Mouse (Mus musculus): ENCODE results near the gene Ano1. TPM values are rescaled to one million over a fixed set of nuclear protein-coding genes. Genes with fewer than 3 reads are reported as not detected.

Ano1 gene
- polyA plus RNA-seq, 1 experiment: not detected

GRCm38 (mm10) chr7:144786571-144786970 lies 34.8 kb upstream of the Ano1 start:
- Histone ChIP-seq H3K9me3 (0 out of 2 replicates have a peak, but pooled peaks cover under 1% of the 10 kb centered on the region), H3K27me3 (replicated peaks) (peaks cover 63% of the 10 kb centered on the region), H3K36me3 (replicated peaks; ENCODE audit: low read length) (no peaks in the 10 kb centered on the region), H3K4me3 (replicated peaks) (peak overlapping the region; percentile 59), H3K4me1 (peaks cover 72% of the 10 kb centered on the region)
- TF ChIP-seq GATA1 (IDR thresholded peaks at IDR 0.05; ENCODE audit: borderline replicate concordance, low read length) (no peak), FLI1 (IDR thresholded peaks at IDR 0.05; ENCODE audit: low read length) (no peak)

DNA sequence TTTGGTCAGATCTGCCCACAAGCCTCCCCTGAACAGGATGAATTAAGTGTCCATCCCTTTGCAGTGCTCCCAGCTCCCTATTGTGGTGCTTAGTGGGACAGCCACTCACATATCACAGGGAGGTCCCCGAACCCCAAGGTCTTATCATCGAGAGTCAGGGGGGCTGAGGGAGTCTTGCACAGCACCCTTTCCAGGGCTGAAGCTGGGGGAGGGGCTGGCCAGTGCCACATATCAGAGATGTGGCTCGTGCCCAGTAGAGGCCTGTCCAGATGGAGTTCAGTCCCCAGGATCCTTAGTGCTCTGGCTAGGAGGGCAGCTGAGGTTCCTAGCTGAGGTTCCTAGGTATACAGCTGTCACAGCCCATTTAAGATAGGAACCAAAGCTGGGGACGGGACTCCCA lies 32.4 kb upstream of the Ano1 start:
- no peaks in the 10 kb centered on the region for H3K36me3 ChIP-seq (replicated peaks; ENCODE audit: low read length)
- TF ChIP-seq GATA1 (IDR thresholded peaks at IDR 0.05; ENCODE audit: borderline replicate concordance, low read length) (no peak), FLI1 (IDR thresholded peaks at IDR 0.05; ENCODE audit: low read length) (no peak)
- no peak overlapping the region for H3K4me3 ChIP-seq (replicated peaks)
- no peaks in the 10 kb centered on the region for H3K9me3 ChIP-seq
- H3K4me1 ChIP-seq: peaks cover 83% of the 10 kb centered on the region
- H3K27me3 ChIP-seq (replicated peaks): peaks cover 74% of the 10 kb centered on the region

GRCm38 (mm10) chr7:144782402-144782801 lies 30.6 kb upstream of the Ano1 start:
- peaks cover 68% of the 10 kb centered on the region for H3K4me1 ChIP-seq
- TF ChIP-seq GATA1 (IDR thresholded peaks at IDR 0.05; ENCODE audit: borderline replicate concordance, low read length) (no peak), FLI1 (IDR thresholded peaks at IDR 0.05; ENCODE audit: low read length) (no peak)
- no peaks in the 10 kb centered on the region for H3K9me3 ChIP-seq
- no peak overlapping the region for H3K4me3 ChIP-seq (replicated peaks)
- no peaks in the 10 kb centered on the region for H3K36me3 ChIP-seq (replicated peaks; ENCODE audit: low read length)
- peaks cover 77% of the 10 kb centered on the region for H3K27me3 ChIP-seq (replicated peaks)

- peaks cover 81% of the 10 kb centered on the region for H3K27me3 ChIP-seq (replicated peaks)
- peaks cover 57% of the 10 kb centered on the region for H3K4me1 ChIP-seq
- TF ChIP-seq GATA1 (IDR thresholded peaks at IDR 0.05; ENCODE audit: borderline replicate concordance, low read length) (no peak), FLI1 (IDR thresholded peaks at IDR 0.05; ENCODE audit: low read length) (no peak)
- no peaks in the 10 kb centered on the region for H3K9me3 ChIP-seq
- no peak overlapping the region for H3K4me3 ChIP-seq (replicated peaks)
- H3K36me3 ChIP-seq (replicated peaks; ENCODE audit: low read length): no peaks in the 10 kb centered on the region
These were observed 29.6 kb upstream of the Ano1 start for GRCm38 (mm10) chr7:144781337-144781736.

DNA sequence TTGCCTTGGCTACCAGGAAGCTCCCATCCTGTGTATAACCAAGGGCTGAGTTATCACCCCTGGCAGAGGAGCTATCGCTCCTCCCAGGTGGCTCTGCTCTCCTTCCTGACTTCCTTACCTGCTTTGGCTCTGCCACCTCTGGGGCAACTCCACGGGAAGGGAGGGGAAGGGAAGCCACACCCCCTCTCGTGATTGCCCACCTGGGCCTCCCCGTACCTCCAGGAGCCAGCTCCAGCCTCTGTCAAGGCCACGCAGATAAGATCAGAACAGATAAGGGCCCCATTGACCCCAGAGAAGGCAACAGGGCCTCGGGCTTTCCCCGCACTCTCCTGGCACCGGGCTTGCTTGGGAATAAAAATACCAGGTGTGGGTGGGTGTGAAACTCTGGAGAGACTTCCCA lies 28.4 kb upstream of the Ano1 start:
- Histone ChIP-seq H3K4me3 (replicated peaks) (no peak overlapping the region), H3K9me3 (no peaks in the 10 kb centered on the region), H3K27me3 (replicated peaks) (peaks cover 85% of the 10 kb centered on the region), H3K4me1 (peaks cover 52% of the 10 kb centered on the region), H3K36me3 (replicated peaks; ENCODE audit: low read length) (no peaks in the 10 kb centered on the region)
- no peak for TF ChIP-seq FLI1 (IDR thresholded peaks at IDR 0.05; ENCODE audit: low read length)
- TF ChIP-seq GATA1 (IDR thresholded peaks at IDR 0.05; ENCODE audit: borderline replicate concordance, low read length): no peak

DNA sequence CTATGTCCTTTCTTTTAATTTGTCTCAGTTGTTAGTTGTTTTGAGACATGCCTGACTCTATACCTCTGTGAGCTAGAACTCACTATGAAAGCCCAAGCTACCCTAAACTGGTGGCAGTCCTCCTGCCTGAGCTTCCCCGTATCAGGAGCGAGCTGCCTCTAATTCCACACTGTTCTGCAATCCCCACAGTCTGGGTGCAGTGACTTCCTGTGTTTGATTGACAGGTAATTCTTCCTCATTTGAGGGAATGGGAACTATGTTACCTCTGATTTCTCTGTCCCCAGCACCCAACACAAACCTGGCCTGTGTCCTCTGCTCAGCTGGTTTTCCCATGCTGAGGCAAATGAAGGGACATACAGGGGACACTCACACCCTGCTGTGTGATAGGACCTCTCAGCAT lies 27.9 kb upstream of the Ano1 start:
- Histone ChIP-seq H3K4me1 (peaks cover 49% of the 10 kb centered on the region), H3K27me3 (replicated peaks) (peaks cover 86% of the 10 kb centered on the region), H3K9me3 (no peaks in the 10 kb centered on the region), H3K4me3 (replicated peaks) (no peak overlapping the region), H3K36me3 (replicated peaks; ENCODE audit: low read length) (no peaks in the 10 kb centered on the region)
- TF ChIP-seq FLI1 (IDR thresholded peaks at IDR 0.05; ENCODE audit: low read length) (no peak), GATA1 (IDR thresholded peaks at IDR 0.05; ENCODE audit: borderline replicate concordance, low read length) (no peak)

GRCm38 (mm10) chr7:144777805-144778204 lies 26.0 kb upstream of the Ano1 start:
- Histone ChIP-seq H3K36me3 (replicated peaks; ENCODE audit: low read length) (no peaks in the 10 kb centered on the region), H3K9me3 (no peaks in the 10 kb centered on the region), H3K4me1 (peaks cover 43% of the 10 kb centered on the region), H3K27me3 (replicated peaks) (peaks cover 87% of the 10 kb centered on the region), H3K4me3 (replicated peaks) (no peak overlapping the region)
- no peak for TF ChIP-seq FLI1 (IDR thresholded peaks at IDR 0.05; ENCODE audit: low read length)
- no peak for TF ChIP-seq GATA1 (IDR thresholded peaks at IDR 0.05; ENCODE audit: borderline replicate concordance, low read length)

DNA sequence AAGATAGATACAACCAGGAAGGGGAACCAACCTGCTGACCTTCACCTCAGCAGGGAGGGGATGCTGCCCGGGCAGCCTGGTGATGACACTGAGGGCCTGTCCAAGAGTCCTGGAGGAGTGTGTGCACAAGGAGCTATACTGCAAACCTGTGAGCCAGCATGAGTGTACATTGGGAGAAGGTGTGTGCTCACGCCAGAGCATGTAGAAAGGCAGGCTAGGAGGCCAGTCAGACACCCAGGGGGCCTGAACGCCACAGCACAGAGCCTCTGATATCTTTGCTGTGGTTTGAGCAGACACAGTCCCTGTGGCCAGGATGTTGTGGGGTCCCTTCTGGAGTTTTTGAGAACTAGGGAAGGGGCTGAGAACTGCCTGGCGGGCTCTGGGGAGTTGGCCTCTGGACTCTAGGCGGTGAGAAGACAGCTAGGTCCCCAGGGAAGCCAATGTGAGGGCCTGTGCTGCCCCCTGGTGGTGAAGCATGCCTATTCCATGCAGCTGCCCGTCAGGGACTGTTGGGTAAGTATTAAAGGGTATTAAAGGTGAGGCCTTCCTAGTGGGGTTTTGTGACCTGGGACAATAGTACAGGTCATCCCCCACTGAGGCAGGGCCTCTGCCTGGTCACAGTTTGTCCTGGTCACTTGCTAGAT lies 24.2 kb upstream of the Ano1 start:
- no peaks in the 10 kb centered on the region for H3K9me3 ChIP-seq
- no peak for TF ChIP-seq FLI1 (IDR thresholded peaks at IDR 0.05; ENCODE audit: low read length)
- no peak for TF ChIP-seq GATA1 (IDR thresholded peaks at IDR 0.05; ENCODE audit: borderline replicate concordance, low read length)
- H3K36me3 ChIP-seq (replicated peaks; ENCODE audit: low read length): no peaks in the 10 kb centered on the region
- H3K4me3 ChIP-seq (replicated peaks): no peak overlapping the region
- H3K4me1 ChIP-seq: peaks cover 30% of the 10 kb centered on the region
- H3K27me3 ChIP-seq (replicated peaks): peaks cover 88% of the 10 kb centered on the region

GRCm38 (mm10) chr7:144775214-144775613 lies 23.4 kb upstream of the Ano1 start:
- TF ChIP-seq FLI1 (IDR thresholded peaks at IDR 0.05; ENCODE audit: low read length) (no peak), GATA1 (IDR thresholded peaks at IDR 0.05; ENCODE audit: borderline replicate concordance, low read length) (no peak)
- peaks cover 33% of the 10 kb centered on the region for H3K4me1 ChIP-seq

GRCm38 (mm10) chr7:144774283-144774682 lies 22.5 kb upstream of the Ano1 start:
- H3K4me1 ChIP-seq: peaks cover 35% of the 10 kb centered on the region
- no peaks in the 10 kb centered on the region for H3K9me3 ChIP-seq
- H3K36me3 ChIP-seq (replicated peaks; ENCODE audit: low read length): no peaks in the 10 kb centered on the region
- no peak overlapping the region for H3K4me3 ChIP-seq (replicated peaks)
- H3K27me3 ChIP-seq (replicated peaks): peaks cover 92% of the 10 kb centered on the region
- no peak for TF ChIP-seq GATA1 (IDR thresholded peaks at IDR 0.05; ENCODE audit: borderline replicate concordance, low read length)
- no peak for TF ChIP-seq FLI1 (IDR thresholded peaks at IDR 0.05; ENCODE audit: low read length)

More at GRCm38 (mm10) chr7:144775214-144775613, 23.4 kb upstream of the Ano1 start:
- no peak overlapping the region for H3K4me3 ChIP-seq (replicated peaks)
- H3K36me3 ChIP-seq (replicated peaks; ENCODE audit: low read length): no peaks in the 10 kb centered on the region
- no peaks in the 10 kb centered on the region for H3K9me3 ChIP-seq
- peaks cover 88% of the 10 kb centered on the region for H3K27me3 ChIP-seq (replicated peaks)
